Mouse (Mus musculus) G1E (cell line): ENCODE measurements at regions not wholly inside any gene's neighbourhood (a gene's known extent, or its start where the extent isn't known, plus 50 kb on each side); places are given as distances from the start of the nearest gene placed in this dataset.

Source experiments
- ATAC-seq: 2 replicates; pipeline ENCODE4 v1.8.0; 2016; ENCODE audit warnings: mild to moderate bottlenecking; ENCODE audit not compliant: insufficient number of reproducible peaks, poor library complexity, low FRiP score, severe bottlenecking; ENCODE audit errors: extremely low read depth
- DNase-seq: peaks from one replicate; pipeline ENCODE4 v3.0.0; 2012; ENCODE audit warnings: low spot score
- H3K27me3 ChIP-seq: 2 replicates; pipeline ENCODE4 v1.6.1; 2012; ENCODE audit warnings: mild to moderate bottlenecking, low read length, inconsistent platforms; ENCODE audit not compliant: insufficient read depth
- H3K36me3 ChIP-seq: replicated peaks from 2 replicates; pipeline ENCODE3; 2012; ENCODE audit warnings: mild to moderate bottlenecking, inconsistent platforms
- H3K4me1 ChIP-seq: 2 replicates; pipeline ENCODE4 v1.6.1; 2012; ENCODE audit warnings: low read depth, low read length, inconsistent platforms, mixed read lengths; ENCODE audit not compliant: insufficient read depth
- H3K4me3 ChIP-seq: 2 replicates; pipeline ENCODE4 v1.5.1; 2012; ENCODE audit warnings: low read depth, mild to moderate bottlenecking, inconsistent platforms, low read length, moderate library complexity, mixed read lengths
- H3K9me3 ChIP-seq: replicated peaks from 2 replicates; pipeline ENCODE4 v1.6.1; 2012; ENCODE audit warnings: inconsistent platforms
- CTCF ChIP-seq: IDR thresholded peaks from 2 replicates; pipeline ENCODE4 v1.5.1; 2012; ENCODE audit warnings: low read depth, low read length, inconsistent platforms, mixed read lengths
- GATA1 ChIP-seq: IDR thresholded peaks from 2 replicates; pipeline ENCODE4 v1.6.1; 2012; ENCODE audit warnings: borderline replicate concordance, low read length, inconsistent platforms, mixed read lengths
- GATA2 ChIP-seq: IDR thresholded peaks from 2 replicates; pipeline ENCODE4 v1.6.1; 2012; ENCODE audit warnings: low read depth, low read length, inconsistent platforms, borderline replicate concordance
- POLR2AphosphoS5 ChIP-seq: IDR thresholded peaks from 2 replicates; pipeline ENCODE4 v1.6.1; 2012; ENCODE audit warnings: low read depth, low read length, inconsistent platforms; ENCODE audit not compliant: insufficient replicate concordance
- TAL1 ChIP-seq: conservative IDR thresholded peaks from 2 replicates; pipeline ENCODE4 v1.6.1; 2012; ENCODE audit warnings: low read depth, low read length, inconsistent platforms, mixed read lengths

- no peaks in the 10 kb centered on the region for H3K36me3 ChIP-seq
Measured at GRCm38 (mm10) chr6:51771424-51771823, 240.9 kb downstream of the Skap2 start.

GRCm38 (mm10) chr6:51774771-51775170 lies 237.6 kb downstream of the Skap2 start:
- DNase-seq = no peak

More at GRCm38 (mm10) chr6:51771424-51771823, 240.9 kb downstream of the Skap2 start:
- DNase-seq (no peak), ATAC-seq (no peak)
- H3K4me1 ChIP-seq = no peaks in the 10 kb centered on the region; the same call in 1 of the 2 replicates
- no peak overlapping the region for H3K4me3 ChIP-seq
- H3K27me3 ChIP-seq = peaks cover 8% of the 10 kb centered on the region
- H3K9me3 ChIP-seq = no peaks in the 10 kb centered on the region
- TF ChIP-seq TAL1 = no peak
- no peak for TF ChIP-seq GATA1
- TF ChIP-seq POLR2AphosphoS5 = no peak
- TF ChIP-seq CTCF = no peak
- TF ChIP-seq GATA2 = no peak

GRCm38 (mm10) chr6:51785615-51786014 lies 226.7 kb downstream of the Skap2 start:
- ATAC-seq = no peak
- Histone ChIP-seq H3K4me1 (no peaks in the 10 kb centered on the region), H3K4me3 (no peak overlapping the region), H3K27me3 (0 out of 2 replicates have a peak, but pooled peaks cover 6% of the 10 kb centered on the region), H3K9me3 (no peaks in the 10 kb centered on the region), H3K36me3 (no peaks in the 10 kb centered on the region)
- TF ChIP-seq POLR2AphosphoS5 (no peak), GATA2 (no peak), TAL1 (no peak), CTCF (no peak), GATA1 (no peak)
- DNase-seq = no peak

More at GRCm38 (mm10) chr6:51774771-51775170, 237.6 kb downstream of the Skap2 start:
- TF ChIP-seq CTCF (0 out of 2 replicates have a peak, but pooled peaks have one; percentile 27), GATA1 (no peak)
- Histone ChIP-seq H3K4me1 (no peaks in the 10 kb centered on the region), H3K27me3 (no peaks in the 10 kb centered on the region; the same call in 1 of the 2 replicates), H3K9me3 (no peaks in the 10 kb centered on the region), H3K4me3 (no peak overlapping the region), H3K36me3 (no peaks in the 10 kb centered on the region)
- ATAC-seq = no peak

- Histone ChIP-seq H3K4me3 (no peak overlapping the region), H3K4me1 (no peaks in the 10 kb centered on the region), H3K9me3 (no peaks in the 10 kb centered on the region), H3K27me3 (0 out of 2 replicates have a peak, but pooled peaks cover 6% of the 10 kb centered on the region), H3K36me3 (no peaks in the 10 kb centered on the region)
- no peak for TF ChIP-seq TAL1
- TF ChIP-seq GATA2 = no peak
- TF ChIP-seq POLR2AphosphoS5 = no peak
- no peak for TF ChIP-seq GATA1
- no peak for TF ChIP-seq CTCF
- ATAC-seq (no peak), DNase-seq (no peak)
Measured at GRCm38 (mm10) chr6:51786836-51787235, 225.5 kb downstream of the Skap2 start.

- H3K9me3 ChIP-seq = no peaks in the 10 kb centered on the region
- H3K4me3 ChIP-seq = no peak overlapping the region
- DNase-seq (no peak), ATAC-seq (no peak)
- H3K4me1 ChIP-seq = no peaks in the 10 kb centered on the region
- TF ChIP-seq GATA2 (no peak), GATA1 (no peak), CTCF (no peak), TAL1 (no peak), POLR2AphosphoS5 (no peak)
- 0 out of 2 replicates have a peak, but pooled peaks cover 6% of the 10 kb centered on the region for H3K27me3 ChIP-seq
- H3K36me3 ChIP-seq = no peaks in the 10 kb centered on the region
Measured at GRCm38 (mm10) chr6:51788156-51788555, 224.2 kb downstream of the Skap2 start.

GRCm38 (mm10) chr6:51790293-51790692 lies 222.1 kb downstream of the Skap2 start:
- Histone ChIP-seq H3K27me3 (0 out of 2 replicates have a peak, but pooled peaks cover 3% of the 10 kb centered on the region), H3K9me3 (no peaks in the 10 kb centered on the region), H3K4me1 (no peaks in the 10 kb centered on the region), H3K4me3 (no peak overlapping the region), H3K36me3 (no peaks in the 10 kb centered on the region)
- DNase-seq (no peak), ATAC-seq (no peak)
- TF ChIP-seq POLR2AphosphoS5 (no peak), CTCF (no peak), GATA1 (no peak), GATA2 (no peak)

- Histone ChIP-seq H3K27me3 (0 out of 2 replicates have a peak, but pooled peaks cover 1% of the 10 kb centered on the region), H3K4me1 (no peaks in the 10 kb centered on the region), H3K9me3 (no peaks in the 10 kb centered on the region), H3K4me3 (no peak overlapping the region), H3K36me3 (no peaks in the 10 kb centered on the region)
- DNase-seq (no peak), ATAC-seq (no peak)
- TF ChIP-seq GATA2 (no peak), CTCF (no peak), GATA1 (no peak), POLR2AphosphoS5 (no peak), TAL1 (no peak)
Measured at GRCm38 (mm10) chr6:51790693-51791092, 221.7 kb downstream of the Skap2 start.
